ENCODE assay signal across 7 mouse cellular contexts in the genomic region with DNA sequence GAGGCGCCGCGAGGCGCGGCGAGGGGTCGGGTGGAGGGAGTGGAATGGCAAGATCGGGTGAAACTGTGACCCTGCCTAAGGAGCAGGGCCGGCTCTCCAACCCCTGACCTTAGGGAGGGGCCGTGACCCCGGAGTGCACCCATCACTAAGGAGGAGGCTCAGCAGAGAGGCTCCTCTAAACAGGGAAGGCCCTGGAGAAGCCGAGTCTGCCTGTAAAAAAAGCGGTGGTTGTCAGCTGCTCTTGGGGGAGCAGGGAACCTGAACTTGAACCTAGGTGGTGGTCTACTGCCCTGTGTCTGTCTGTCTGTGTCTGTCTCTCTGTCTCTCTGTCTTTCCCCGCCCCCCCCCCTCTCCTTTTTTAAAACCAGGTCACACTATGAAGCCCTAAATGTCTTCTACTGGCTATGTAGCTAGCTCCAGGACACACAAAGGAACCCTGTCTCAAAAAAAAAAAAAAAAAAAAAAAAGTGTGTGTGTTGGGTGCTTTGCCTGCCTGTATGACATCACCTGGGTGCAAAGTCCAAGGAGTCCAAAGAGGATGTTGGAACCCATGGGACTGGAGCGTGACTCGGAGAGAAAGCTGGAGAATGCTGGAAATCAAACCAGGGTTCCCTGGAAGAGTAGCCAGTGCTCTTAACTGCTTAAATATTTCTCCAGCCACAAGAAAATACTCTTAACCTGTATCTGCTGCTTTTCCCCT. TPM values are rescaled to one million over a fixed set of nuclear protein-coding genes. Genes with fewer than 3 reads are reported as not detected.
A peak's percentile ranks its signal among the peaks of the same experiment; 100 is the strongest.
DNase-seq lines count a peak whose midpoint lies in the region; ATAC-seq and TF ChIP-seq lines count a peak whose summit lies in the region.

No protein-coding gene starts in this region.

- H3K4me2 ChIP-seq in forebrain, embryonic 15.5 days (replicated peaks): peak overlapping the region; percentile 90
- peak overlapping the region; percentile 80 for H3K4me2 ChIP-seq in kidney, postnatal 0 days (ENCODE audit: low read length)

- WGBS in forebrain, embryonic 15.5 days: 10% methylated on average over 16 of the region's 16 CpGs
- 10% methylated on average over 16 of the region's 16 CpGs for WGBS in kidney, postnatal 0 days

- no peaks in the 10 kb centered on the region for H3K9me3 ChIP-seq in E14TG2a.4 (ENCODE audit: low read length)
- H3K9me3 ChIP-seq in forebrain, embryonic 15.5 days: no peaks in the 10 kb centered on the region
- H3K9me3 ChIP-seq in kidney, postnatal 0 days (replicated peaks; ENCODE audit: low read length): no peaks in the 10 kb centered on the region

- no peak for TF ChIP-seq CTCF in E14TG2a.4 (conservative IDR thresholded peaks at IDR 0.05; ENCODE audit: low read length)
- TF ChIP-seq CTCF in kidney, postnatal 0 days (IDR thresholded peaks at IDR 0.05; ENCODE audit: low read depth): no peak

- H3K4me3 ChIP-seq in E14TG2a.4 (replicated peaks; ENCODE audit: low read length): peak overlapping the region; percentile 83
- peak overlapping the region; percentile 55 for H3K4me3 ChIP-seq in forebrain, embryonic 15.5 days
- H3K4me3 ChIP-seq in kidney, postnatal 0 days (replicated peaks; ENCODE audit: low read depth, low read length): peak overlapping the region; percentile 61

- peak overlapping the region; percentile 87 for H3K27ac ChIP-seq in forebrain, embryonic 15.5 days (replicated peaks)
- peak overlapping the region; percentile 95 for H3K27ac ChIP-seq in kidney, postnatal 0 days

- ATAC-seq in forebrain, embryonic 15.5 days (replicated peaks): peak; percentile 53
- peak; percentile 78 for ATAC-seq in kidney, postnatal 0 days (replicated peaks; ENCODE audit: low FRiP score, low read depth)
- peak; percentile 49 for ATAC-seq in megakaryocyte-erythroid progenitor cell, adult 5-6 weeks (replicated peaks; ENCODE audit: low FRiP score, low TSS enrichment, poor library complexity, severe bottlenecking)

- DNase-seq in R1 (ENCODE audit: low read depth, low spot score): peak; percentile 79
- peak; percentile 61 for DNase-seq in kidney, postnatal 0 days (ENCODE audit: low spot score)
- no peak for DNase-seq in right cerebral cortex, adult 18-20 months
- no peak for DNase-seq in urinary bladder, postnatal 36 days (ENCODE audit: low spot score in 2 of 2)

- 0 out of 2 replicates have a peak, but pooled peaks cover 4% of the 10 kb centered on the region for H3K27me3 ChIP-seq in E14TG2a.4 (ENCODE audit: insufficient read depth, low read length)
- no peaks in the 10 kb centered on the region for H3K27me3 ChIP-seq in forebrain, embryonic 15.5 days
- no peaks in the 10 kb centered on the region for H3K27me3 ChIP-seq in kidney, postnatal 0 days (ENCODE audit: insufficient read depth, low read length)

- H3K4me1 ChIP-seq in E14TG2a.4 (replicated peaks; ENCODE audit: low read depth, low read length): peaks cover 24% of the 10 kb centered on the region
- peaks cover 37% of the 10 kb centered on the region for H3K4me1 ChIP-seq in forebrain, embryonic 15.5 days
- H3K4me1 ChIP-seq in kidney, postnatal 0 days (replicated peaks; ENCODE audit: insufficient read depth, low read length): peaks cover 15% of the 10 kb centered on the region

- peaks cover 19% of the 10 kb centered on the region for H3K36me3 ChIP-seq in E14TG2a.4 (ENCODE audit: insufficient read depth, low read length)
- peaks cover 9% of the 10 kb centered on the region for H3K36me3 ChIP-seq in forebrain, embryonic 15.5 days
- H3K36me3 ChIP-seq in kidney, postnatal 0 days (ENCODE audit: insufficient read depth, low read length): peaks cover 5% of the 10 kb centered on the region; the same call in 1 of the 2 replicates

- H3K9ac ChIP-seq in forebrain, embryonic 15.5 days (replicated peaks): peak overlapping the region; percentile 81
- peak overlapping the region; percentile 94 for H3K9ac ChIP-seq in kidney, postnatal 0 days (ENCODE audit: low read depth, low read length)

RNA-seq across cellular contexts. Expression of a gene that starts 13.5 kb away (rescaled TPM):
- polyA plus RNA-seq in forebrain, embryonic 15.5 days (2015; fragmentation: Nextera tagmentation; extraction: Ambion mirVana): 213 and 219 TPM in 2 replicates
- polyA plus RNA-seq in kidney, postnatal 0 days (2015; fragmentation: Nextera tagmentation; extraction: Ambion mirVana): 322 and 331 TPM in 2 replicates
- total RNA-seq in megakaryocyte-erythroid progenitor cell, adult 5-6 weeks (2014; fragmentation: Nextera tagmentation): 200 and 247 TPM in 2 replicates
- 96.1 and 109 TPM in 2 replicates for total RNA-seq in megakaryocyte-erythroid progenitor cell, adult 5-6 weeks (2017)

RNA-seq across cellular contexts. Expression of a gene that starts 13.6 kb away (rescaled TPM):
- 58.7 and 63.8 TPM in 2 replicates for polyA plus RNA-seq in forebrain, embryonic 15.5 days (2015; fragmentation: Nextera tagmentation; extraction: Ambion mirVana)
- 32.7 and 33.8 TPM in 2 replicates for polyA plus RNA-seq in kidney, postnatal 0 days (2015; fragmentation: Nextera tagmentation; extraction: Ambion mirVana)
- total RNA-seq in megakaryocyte-erythroid progenitor cell, adult 5-6 weeks (2014; fragmentation: Nextera tagmentation): 14.3 and 18.7 TPM in 2 replicates
- 28.6 and 32.0 TPM in 2 replicates for total RNA-seq in megakaryocyte-erythroid progenitor cell, adult 5-6 weeks (2017)

RNA-seq across cellular contexts. Expression of a gene that starts 22.0 kb away (rescaled TPM):
- polyA plus RNA-seq in forebrain, embryonic 15.5 days (2015; fragmentation: Nextera tagmentation; extraction: Ambion mirVana): 132 and 136 TPM in 2 replicates
- 59.3 and 65.5 TPM in 2 replicates for polyA plus RNA-seq in kidney, postnatal 0 days (2015; fragmentation: Nextera tagmentation; extraction: Ambion mirVana)
- total RNA-seq in megakaryocyte-erythroid progenitor cell, adult 5-6 weeks (2014; fragmentation: Nextera tagmentation): 82.1 and 92.9 TPM in 2 replicates
- 57.9 and 75.2 TPM in 2 replicates for total RNA-seq in megakaryocyte-erythroid progenitor cell, adult 5-6 weeks (2017)

RNA-seq across cellular contexts. Expression of a gene that starts 32.5 kb away (rescaled TPM):
- 68.5 and 70.6 TPM in 2 replicates for polyA plus RNA-seq in forebrain, embryonic 15.5 days (2015; fragmentation: Nextera tagmentation; extraction: Ambion mirVana)
- polyA plus RNA-seq in kidney, postnatal 0 days (2015; fragmentation: Nextera tagmentation; extraction: Ambion mirVana): 23.0 and 28.0 TPM in 2 replicates
- not detected in 2 replicates for total RNA-seq in megakaryocyte-erythroid progenitor cell, adult 5-6 weeks (2014; fragmentation: Nextera tagmentation)
- not detected in 2 replicates for total RNA-seq in megakaryocyte-erythroid progenitor cell, adult 5-6 weeks (2017)

Comparison
In these comparisons a context has a peak if more than half of its experiments do, and no peak if none do; other contexts are left out.
1. DNase-seq: peak in R1 (single experiment) and kidney, postnatal 0 days (single experiment); none in right cerebral cortex, adult 18-20 months (single experiment) and urinary bladder, postnatal 36 days (0 of 2).
2. Peak in every context shown above with its lines, with median percentiles within 50 percentile points of each other: H3K4me3 ChIP-seq and ATAC-seq.